Mouse (Mus musculus): ENCODE data around the gene Tppp2. TPM values are rescaled to one million over a fixed set of nuclear protein-coding genes. Genes with fewer than 3 reads are reported as not detected.

Gene Tppp2
- polyA plus RNA-seq, 1 experiment from 2014 or later, result not detected

Other genes starting within 250 kb of the Tppp2 start
- gene Gm17079, start 223.0 kb upstream of the Tppp2 start, polyA plus RNA-seq (2014; fragmentation: Nextera tagmentation; extraction: Ambion mirVana), result not detected in 2 replicates
- not detected in 2 replicates for gene Gm5800, start 201.2 kb upstream of the Tppp2 start, polyA plus RNA-seq (2014; fragmentation: Nextera tagmentation; extraction: Ambion mirVana)
- gene Ang4, start 144.8 kb upstream of the Tppp2 start, polyA plus RNA-seq (2014; fragmentation: Nextera tagmentation; extraction: Ambion mirVana), result not detected in 2 replicates
- gene AY358078, start 118.4 kb upstream of the Tppp2 start, polyA plus RNA-seq (2014; fragmentation: Nextera tagmentation; extraction: Ambion mirVana), result not detected in 2 replicates
- gene Ear6, start 64.7 kb upstream of the Tppp2 start, polyA plus RNA-seq (2014; fragmentation: Nextera tagmentation; extraction: Ambion mirVana), result not detected in 2 replicates
- gene Mettl17, start 33.6 kb upstream of the Tppp2 start, polyA plus RNA-seq (2014; fragmentation: Nextera tagmentation; extraction: Ambion mirVana), result 49.6 and 52.4 TPM in 2 replicates
- 0.40 and 0.41 TPM in 2 replicates for gene Slc39a2, start 25.5 kb upstream of the Tppp2 start, polyA plus RNA-seq (2014; fragmentation: Nextera tagmentation; extraction: Ambion mirVana)
- gene Ndrg2, start 4.3 kb upstream of the Tppp2 start, polyA plus RNA-seq (2014; fragmentation: Nextera tagmentation; extraction: Ambion mirVana), result 7.5 and 10.6 TPM in 2 replicates
- gene Rnase13, start 4.3 kb downstream of the Tppp2 start, polyA plus RNA-seq (2014; fragmentation: Nextera tagmentation; extraction: Ambion mirVana), result not detected in 2 replicates
- 50.4 and 52.8 TPM in 2 replicates for gene Arhgef40, start 66.3 kb downstream of the Tppp2 start, polyA plus RNA-seq (2014; fragmentation: Nextera tagmentation; extraction: Ambion mirVana)
- 1.0 and 1.5 TPM in 2 replicates for gene Tmem253, start 97.2 kb downstream of the Tppp2 start, polyA plus RNA-seq (2014; fragmentation: Nextera tagmentation; extraction: Ambion mirVana)
- gene Zfp219, start 102.3 kb downstream of the Tppp2 start, polyA plus RNA-seq (2014; fragmentation: Nextera tagmentation; extraction: Ambion mirVana), result 91.9 and 110 TPM in 2 replicates
- gene Olfr221, start 124.0 kb downstream of the Tppp2 start, polyA plus RNA-seq (2014; fragmentation: Nextera tagmentation; extraction: Ambion mirVana), result not detected in 2 replicates
- 1,011 and 1,046 TPM in 2 replicates for gene Hnrnpc, start 185.6 kb downstream of the Tppp2 start, polyA plus RNA-seq (2014; fragmentation: Nextera tagmentation; extraction: Ambion mirVana)
- gene Rpgrip1, start 192.3 kb downstream of the Tppp2 start, polyA plus RNA-seq (2014; fragmentation: Nextera tagmentation; extraction: Ambion mirVana), result 92.3 and 105 TPM in 2 replicates